Mouse (Mus musculus) myocyte (in vitro differentiated cells): ENCODE results near the gene Gm45785.

Source experiments
- MYOG ChIP-seq, 3 experiments: IDR thresholded peaks; one replicate each; pipeline ENCODE4 v1.6.1; 2011; ENCODE audit warnings: control low read depth in 2 of 3, low read depth in 2 of 3, mild to moderate bottlenecking in 2 of 3; ENCODE audit not compliant: insufficient read length in 2 of 3, control insufficient read depth in 1 of 3, insufficient read depth in 1 of 3
- POLR2A ChIP-seq: IDR thresholded peaks from one replicate; pipeline ENCODE4 v1.6.1; 2011; ENCODE audit warnings: low read depth, mild to moderate bottlenecking, control low read depth, moderate library complexity; ENCODE audit not compliant: insufficient read length
- POLR2AphosphoS2 ChIP-seq: IDR thresholded peaks from one replicate; pipeline ENCODE4 v1.6.1; 2011; ENCODE audit warnings: low read depth, control low read depth; ENCODE audit not compliant: insufficient read length
- SRF ChIP-seq: IDR thresholded peaks from one replicate; pipeline ENCODE4 v1.6.1; 2011; ENCODE audit warnings: low read depth; ENCODE audit not compliant: control insufficient read depth, insufficient read length

DNA sequence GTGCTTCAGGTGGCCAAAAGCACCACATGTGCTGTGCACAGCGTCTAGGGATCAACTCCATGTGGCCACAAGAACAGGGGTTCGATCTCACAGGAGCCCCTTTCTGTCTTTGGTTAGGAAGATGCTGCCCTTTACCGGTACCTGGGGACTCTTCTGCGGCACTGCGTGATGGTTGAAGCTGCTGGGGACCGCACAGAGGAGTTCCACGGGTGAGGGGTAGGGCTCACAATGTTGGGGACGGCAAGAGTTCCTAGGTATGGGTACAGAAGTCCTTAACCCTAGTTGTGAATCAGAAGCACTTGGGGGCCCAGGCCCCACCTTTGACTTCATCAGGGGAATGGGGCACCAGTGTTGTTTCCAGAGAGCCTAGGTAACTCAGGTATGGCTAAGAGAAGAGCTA lies 2.6 kb upstream of the Gm45785 start:
- TF ChIP-seq MYOG (IDR thresholded peaks at IDR 0.05; ENCODE audit: control insufficient read depth in 1 of 3, insufficient read depth in 1 of 3, insufficient read length in 2 of 3, low read depth in 2 of 3) = no peak
- no peak for TF ChIP-seq POLR2A
- TF ChIP-seq POLR2AphosphoS2 = no peak
- TF ChIP-seq SRF = no peak
